Mouse (Mus musculus) myocyte (in vitro differentiated cells): ENCODE measurements around the gene Bcl9. TPM values are rescaled to one million over a fixed set of nuclear protein-coding genes. Genes with fewer than 3 reads are reported as not detected.

Source experiments
- H3K27me3 ChIP-seq: one replicate; pipeline ENCODE4 v1.6.1; 2011; ENCODE audit not compliant: control insufficient read depth, insufficient read depth, insufficient read length
- H3K36me3 ChIP-seq: one replicate; pipeline ENCODE4 v1.6.1; 2011; ENCODE audit not compliant: control insufficient read depth, insufficient read depth
- H3K4me2 ChIP-seq: one replicate; pipeline ENCODE4 v1.6.1; 2011; ENCODE audit warnings: low read depth, control low read depth
- H3K4me3 ChIP-seq: one replicate; pipeline ENCODE4 v1.5.1; 2011; ENCODE audit warnings: mild to moderate bottlenecking, control low read depth, moderate library complexity
- H3K79me2 ChIP-seq: one replicate; pipeline ENCODE4 v1.6.1; 2011; ENCODE audit not compliant: control insufficient read depth, insufficient read depth
- H3ac ChIP-seq: one replicate; pipeline ENCODE4 v1.6.1; 2011; ENCODE audit not compliant: control insufficient read depth, insufficient read length
- CEBPB ChIP-seq: IDR thresholded peaks from 2 replicates; pipeline ENCODE4 v1.6.1; 2011; ENCODE audit warnings: mild to moderate bottlenecking, moderate library complexity; ENCODE audit not compliant: poor library complexity, insufficient read depth, severe bottlenecking
- E2F4 ChIP-seq: IDR thresholded peaks from one replicate; pipeline ENCODE4 v1.6.1; 2011; ENCODE audit warnings: mild to moderate bottlenecking, control low read depth, moderate library complexity; ENCODE audit not compliant: insufficient read depth
- MAX ChIP-seq: IDR thresholded peaks from one replicate; pipeline ENCODE4 v1.6.1; 2011; ENCODE audit warnings: low read depth, mild to moderate bottlenecking, control low read depth
- MYOD1 ChIP-seq, 3 experiments: IDR thresholded peaks; one replicate each; pipeline ENCODE4 v1.6.1; 2011; ENCODE audit warnings: control low read depth in 2 of 3, low read depth in 2 of 3, mild to moderate bottlenecking in 2 of 3, moderate library complexity in 1 of 3; ENCODE audit not compliant: insufficient read length in 2 of 3, control insufficient read depth in 1 of 3
- MYOG ChIP-seq, 3 experiments: IDR thresholded peaks; one replicate each; pipeline ENCODE4 v1.6.1; 2011; ENCODE audit warnings: control low read depth in 2 of 3, low read depth in 2 of 3, mild to moderate bottlenecking in 2 of 3; ENCODE audit not compliant: insufficient read length in 2 of 3, control insufficient read depth in 1 of 3, insufficient read depth in 1 of 3
- POLR2A ChIP-seq: IDR thresholded peaks from one replicate; pipeline ENCODE4 v1.6.1; 2011; ENCODE audit warnings: low read depth, mild to moderate bottlenecking, control low read depth, moderate library complexity; ENCODE audit not compliant: insufficient read length
- POLR2AphosphoS2 ChIP-seq: IDR thresholded peaks from one replicate; pipeline ENCODE4 v1.6.1; 2011; ENCODE audit warnings: low read depth, control low read depth; ENCODE audit not compliant: insufficient read length
- REST ChIP-seq: IDR thresholded peaks from one replicate; pipeline ENCODE4 v1.6.1; 2011; ENCODE audit warnings: mild to moderate bottlenecking, control low read depth, moderate library complexity; ENCODE audit not compliant: insufficient read depth, insufficient read length
- SRF ChIP-seq: IDR thresholded peaks from one replicate; pipeline ENCODE4 v1.6.1; 2011; ENCODE audit warnings: low read depth; ENCODE audit not compliant: control insufficient read depth, insufficient read length
- TCF12 ChIP-seq: IDR thresholded peaks from one replicate; pipeline ENCODE4 v1.6.1; 2011; ENCODE audit warnings: mild to moderate bottlenecking, control low read depth; ENCODE audit not compliant: poor library complexity, insufficient read depth, severe bottlenecking
- TCF3 ChIP-seq: IDR thresholded peaks from one replicate; pipeline ENCODE4 v1.6.1; 2011; ENCODE audit warnings: low read depth, control low read depth; ENCODE audit not compliant: insufficient read length
- USF1 ChIP-seq: IDR thresholded peaks from one replicate; pipeline ENCODE4 v1.6.1; 2011; ENCODE audit warnings: low read depth, mild to moderate bottlenecking, control low read depth, moderate library complexity
- polyA plus RNA-seq: library from polyadenylated mRNA; unstranded; fragments of >200 nt; fragmentation: generic; extraction: Trizol; gene quantifications from one replicate; pipeline ENCODE4 v1.2.1, GENCODE M21; 2012; ENCODE audit warnings: missing spikeins

Gene Bcl9
- polyA plus RNA-seq, 1 experiment = 5.7 TPM

GRCm38 (mm10) chr3:97298856-97299465 is 1.2 kb upstream of the Bcl9 start:
- H3K4me3 ChIP-seq = no peak overlapping the region
- H3K27me3 ChIP-seq = no peaks in the 10 kb centered on the region
- no peak overlapping the region for H3K4me2 ChIP-seq
- H3ac ChIP-seq = no peak overlapping the region
- no peak for TF ChIP-seq USF1
- no peak for TF ChIP-seq TCF3
- TF ChIP-seq MAX = no peak
- no peak for TF ChIP-seq E2F4
- TF ChIP-seq POLR2A = no peak
- no peak for TF ChIP-seq CEBPB
- no peak for TF ChIP-seq TCF12
- no peak for TF ChIP-seq SRF
- TF ChIP-seq MYOD1 (IDR thresholded peaks at IDR 0.05; ENCODE audit: control insufficient read depth in 1 of 3, insufficient read length in 2 of 3, low read depth in 2 of 3) = no peak
- TF ChIP-seq REST = no peak
- no peak for TF ChIP-seq MYOG (IDR thresholded peaks at IDR 0.05; ENCODE audit: control insufficient read depth in 1 of 3, insufficient read depth in 1 of 3, insufficient read length in 2 of 3, low read depth in 2 of 3)
- no peak for TF ChIP-seq POLR2AphosphoS2
- H3K79me2 ChIP-seq = no peaks in the 10 kb centered on the region
- no peaks in the 10 kb centered on the region for H3K36me3 ChIP-seq

GRCm38 (mm10) chr3:97296941-97297552 is 670 bp downstream of the Bcl9 start:
- Histone ChIP-seq H3K4me2 (peak overlapping the region; percentile 84), H3ac (peak overlapping the region; percentile 45), H3K4me3 (peak overlapping the region; percentile 41), H3K27me3 (no peaks in the 10 kb centered on the region), H3K79me2 (no peaks in the 10 kb centered on the region), H3K36me3 (no peaks in the 10 kb centered on the region)
- TF ChIP-seq TCF3 (no peak), MYOG (IDR thresholded peaks at IDR 0.05; ENCODE audit: control insufficient read depth in 1 of 3, insufficient read depth in 1 of 3, insufficient read length in 2 of 3, low read depth in 2 of 3) (no peak), MAX (no peak), POLR2AphosphoS2 (no peak), POLR2A (peak; percentile 56)

DNA sequence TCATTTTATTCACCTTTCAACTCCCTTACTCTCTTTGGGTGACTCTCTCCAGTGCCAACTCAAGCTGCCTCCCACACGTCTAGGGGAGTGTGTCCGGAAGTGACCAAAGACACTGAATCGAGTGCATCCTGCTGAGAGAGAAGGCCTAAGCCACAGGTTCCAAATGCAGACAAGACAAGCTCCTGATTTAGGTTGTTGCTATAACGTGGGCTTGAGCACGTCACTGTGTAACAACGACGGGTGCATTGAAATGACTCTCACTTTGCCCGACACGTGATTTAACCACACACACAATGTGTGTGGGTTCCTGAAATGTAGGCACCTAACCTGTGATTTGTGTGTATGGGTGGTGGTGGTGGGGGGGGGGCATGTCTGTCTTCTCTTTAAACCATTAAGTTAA is 3.4 kb downstream of the Bcl9 start:
- Histone ChIP-seq H3ac (no peak overlapping the region), H3K36me3 (no peaks in the 10 kb centered on the region), H3K79me2 (no peaks in the 10 kb centered on the region), H3K4me2 (no peak overlapping the region), H3K4me3 (no peak overlapping the region), H3K27me3 (no peaks in the 10 kb centered on the region)
- TF ChIP-seq POLR2A (no peak), TCF3 (no peak), SRF (no peak), E2F4 (no peak), MYOD1 (IDR thresholded peaks at IDR 0.05; ENCODE audit: control insufficient read depth in 1 of 3, insufficient read length in 2 of 3, low read depth in 2 of 3) (no peak), TCF12 (no peak)

- no peak overlapping the region for H3K4me3 ChIP-seq
- TF ChIP-seq MYOD1 (IDR thresholded peaks at IDR 0.05; ENCODE audit: control insufficient read depth in 1 of 3, insufficient read length in 2 of 3, low read depth in 2 of 3) = no peak
- TF ChIP-seq SRF = no peak
- TF ChIP-seq MYOG (IDR thresholded peaks at IDR 0.05; ENCODE audit: control insufficient read depth in 1 of 3, insufficient read depth in 1 of 3, insufficient read length in 2 of 3, low read depth in 2 of 3) = no peak
- no peak for TF ChIP-seq POLR2A
- TF ChIP-seq CEBPB = no peak
- no peak for TF ChIP-seq POLR2AphosphoS2
- TF ChIP-seq USF1 = no peak
- no peak for TF ChIP-seq TCF3
- no peak for TF ChIP-seq REST
- TF ChIP-seq E2F4 = no peak
- TF ChIP-seq MAX = no peak
- TF ChIP-seq TCF12 = no peak
- no peaks in the 10 kb centered on the region for H3K27me3 ChIP-seq
These were observed 12.8 kb downstream of the Bcl9 start for GRCm38 (mm10) chr3:97284878-97285277.

GRCm38 (mm10) chr3:97284056-97284455 is 13.7 kb downstream of the Bcl9 start:
- H3ac ChIP-seq = no peak overlapping the region
- no peak overlapping the region for H3K4me3 ChIP-seq
- H3K79me2 ChIP-seq = no peaks in the 10 kb centered on the region
- H3K27me3 ChIP-seq = no peaks in the 10 kb centered on the region
- H3K4me2 ChIP-seq = no peak overlapping the region
- no peaks in the 10 kb centered on the region for H3K36me3 ChIP-seq
- TF ChIP-seq TCF12 = no peak
- no peak for TF ChIP-seq MAX
- TF ChIP-seq E2F4 = no peak
- no peak for TF ChIP-seq MYOD1 (IDR thresholded peaks at IDR 0.05; ENCODE audit: control insufficient read depth in 1 of 3, insufficient read length in 2 of 3, low read depth in 2 of 3)
- TF ChIP-seq SRF = no peak
- no peak for TF ChIP-seq POLR2AphosphoS2
- no peak for TF ChIP-seq REST
- TF ChIP-seq CEBPB = no peak

More at GRCm38 (mm10) chr3:97284878-97285277, 12.8 kb downstream of the Bcl9 start:
- H3K36me3 ChIP-seq = no peaks in the 10 kb centered on the region
- no peaks in the 10 kb centered on the region for H3K79me2 ChIP-seq
- no peak overlapping the region for H3K4me2 ChIP-seq
- H3ac ChIP-seq = no peak overlapping the region
